Mouse (Mus musculus): ENCODE data around the gene Abcc4.

The Abcc4 gene

DNA sequence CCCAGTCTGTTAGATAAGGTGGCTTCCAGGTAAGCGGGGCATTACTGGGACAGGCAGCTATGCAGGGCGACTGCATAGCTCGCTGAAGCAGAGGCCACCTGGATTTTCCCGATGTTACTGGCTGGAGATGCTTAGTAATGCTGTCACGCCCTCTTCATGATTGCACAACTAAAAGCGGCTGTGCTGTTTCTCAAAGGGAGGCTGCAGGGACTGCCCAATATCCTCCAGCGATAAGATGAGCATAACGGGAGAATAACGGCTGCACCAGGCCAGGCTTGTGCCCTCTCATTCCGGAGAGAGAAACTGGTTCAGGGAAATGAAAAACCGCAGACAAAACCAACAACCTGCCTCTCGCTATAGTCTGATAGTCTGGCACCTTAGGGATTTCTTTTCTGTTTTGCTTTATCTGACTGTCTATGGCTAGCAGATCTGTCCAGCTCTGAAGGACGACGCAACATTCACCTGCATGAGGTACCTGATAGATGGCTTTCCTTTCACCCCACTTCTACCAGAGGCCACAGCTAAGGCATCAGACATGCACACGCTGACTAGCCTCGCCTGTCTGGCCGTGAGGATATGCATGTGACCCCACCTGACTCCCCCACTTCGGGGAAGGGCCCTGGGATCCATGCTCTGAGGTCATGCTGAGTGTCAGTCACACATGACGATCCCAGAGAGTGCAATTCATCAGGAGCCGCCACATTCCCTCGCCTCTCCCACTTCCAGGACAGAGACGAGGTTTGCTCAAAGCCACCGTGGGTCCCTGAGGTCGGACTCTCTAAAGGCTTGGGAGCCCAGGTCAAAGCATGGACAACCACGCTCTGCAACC lies 67.4 kb downstream of the Abcc4 start:
- no peak for DNase-seq (ENCODE audit: low spot score)

DNA sequence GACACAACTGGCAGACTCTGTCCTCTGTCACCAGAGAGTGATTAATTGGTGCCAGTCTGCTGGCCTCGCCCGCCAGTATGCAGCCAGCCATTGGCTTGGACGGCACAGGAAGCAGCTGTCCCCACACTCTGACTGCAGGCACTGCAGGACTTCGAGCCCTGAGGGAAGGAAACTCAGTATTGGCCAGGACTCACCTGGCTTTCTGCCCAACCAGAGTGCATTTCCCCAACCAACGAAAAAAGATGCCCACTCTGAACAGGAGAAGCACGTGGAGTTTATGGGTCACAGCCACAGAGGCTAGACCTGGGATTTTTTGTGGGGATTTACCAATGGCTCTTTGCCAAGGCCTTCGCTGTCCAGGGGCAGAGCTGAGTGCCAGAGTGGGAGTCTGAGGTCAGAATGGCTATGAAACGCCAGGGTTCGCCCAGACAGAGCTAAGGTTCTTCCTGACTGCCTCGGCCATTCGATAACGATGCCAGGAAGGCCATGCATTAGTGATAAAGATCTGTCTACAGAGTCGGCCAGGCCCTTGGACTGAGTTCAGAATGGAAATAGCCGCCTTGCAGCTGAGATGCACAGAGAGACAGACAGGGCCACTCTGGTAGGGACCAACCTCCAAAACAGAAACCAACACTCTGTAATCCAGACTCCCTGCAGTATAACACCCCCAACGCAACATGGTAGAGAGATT lies 70.4 kb downstream of the Abcc4 start:
- DNase-seq (ENCODE audit: low spot score) = no peak

DNA sequence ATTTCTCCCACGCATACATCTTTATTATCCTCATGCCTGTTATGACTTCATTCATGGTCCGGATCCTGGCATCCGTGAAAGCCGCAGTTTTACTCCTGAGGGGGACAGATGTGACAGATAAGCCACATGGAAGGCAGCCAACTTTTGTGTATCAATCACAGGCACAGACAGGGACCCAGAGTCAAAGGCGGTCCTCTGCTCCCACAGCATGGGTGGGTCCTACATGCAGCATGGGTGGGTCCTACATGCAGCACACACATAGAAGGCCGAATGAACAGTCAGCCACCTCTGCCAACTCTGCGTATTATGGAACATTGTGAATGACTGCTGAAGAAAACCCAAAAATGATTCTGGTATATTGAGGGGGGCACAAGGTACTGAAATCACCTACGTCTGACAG lies 76.4 kb downstream of the Abcc4 start:
- no peak for DNase-seq (ENCODE audit: low spot score)

DNA sequence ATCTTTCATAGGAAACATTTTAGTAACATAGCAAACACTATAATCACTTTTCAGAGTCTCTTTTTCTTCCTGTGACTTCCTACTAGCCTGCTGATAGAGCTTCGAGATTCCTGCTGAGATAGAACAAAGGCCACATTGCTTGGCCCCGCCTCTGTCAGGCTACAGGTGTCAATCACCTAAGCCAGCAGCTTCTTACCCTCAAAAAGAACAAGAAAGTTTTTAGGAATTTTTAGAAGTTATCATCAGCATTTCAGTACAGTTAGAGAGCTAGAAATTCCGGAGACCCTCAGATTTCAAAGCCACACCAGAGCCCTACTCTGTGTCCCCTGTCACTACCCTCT lies 84.6 kb downstream of the Abcc4 start:
- DNase-seq (ENCODE audit: low spot score) = no peak

DNA sequence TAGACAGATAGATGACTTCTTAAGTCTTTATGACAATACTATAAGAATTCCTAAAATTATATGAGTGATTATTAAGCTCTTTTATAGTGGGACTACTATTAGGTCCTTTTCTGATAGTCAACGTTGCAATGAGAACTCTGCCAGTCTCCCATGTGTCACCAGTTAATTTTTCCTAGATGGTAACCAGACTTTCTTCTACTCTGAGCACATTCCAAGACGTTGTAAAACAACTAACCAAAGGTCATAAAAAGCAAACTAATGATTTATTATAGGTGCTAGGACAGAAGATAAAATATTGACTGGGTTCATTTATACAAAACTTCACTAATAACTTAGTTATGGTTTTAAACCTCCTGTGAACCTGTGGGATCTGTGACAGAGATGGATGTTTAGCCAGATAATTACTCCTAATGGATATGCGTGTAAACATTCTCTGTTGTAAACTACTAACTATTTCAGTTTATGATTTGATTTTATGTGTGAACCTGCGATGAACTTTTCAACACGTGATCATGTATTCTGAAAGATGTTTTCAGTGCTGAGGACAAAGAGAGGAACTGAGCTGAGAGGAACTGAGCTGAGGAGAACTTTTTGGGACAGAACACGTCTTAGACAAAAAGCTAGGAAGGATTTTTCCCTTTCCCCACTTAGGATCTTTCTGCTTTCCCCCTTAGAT lies 85.1 kb downstream of the Abcc4 start:
- no peak for DNase-seq (ENCODE audit: low spot score)

DNA sequence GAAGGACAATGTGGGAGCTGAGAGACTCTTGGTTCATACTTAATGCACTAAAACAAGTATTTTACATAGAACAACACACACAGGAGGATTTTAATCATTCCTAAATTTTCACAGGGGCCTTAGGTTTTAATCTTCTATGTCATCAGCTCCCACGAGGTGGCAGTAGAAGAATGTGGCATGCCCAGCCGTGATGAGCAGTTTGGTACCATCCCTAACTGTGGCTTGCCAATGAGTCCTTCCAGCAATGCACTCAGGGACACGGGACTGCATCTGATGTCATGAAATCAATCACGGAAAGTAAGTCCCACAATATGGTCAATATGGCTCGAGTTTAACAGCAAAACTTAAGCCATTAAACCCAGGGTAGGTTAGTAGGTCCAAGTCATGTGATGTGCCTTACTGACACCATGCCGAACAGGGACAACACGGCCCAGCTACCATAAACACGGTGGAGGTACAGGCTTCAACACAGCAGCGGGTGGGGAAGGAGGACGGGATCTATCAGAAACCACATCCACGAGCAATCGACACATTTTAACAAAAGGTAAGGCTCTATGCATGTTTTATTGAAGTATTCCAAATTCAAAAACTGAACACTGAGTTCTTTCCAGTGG lies 89.2 kb downstream of the Abcc4 start:
- DNase-seq (ENCODE audit: low spot score) = peak; percentile 7

DNA sequence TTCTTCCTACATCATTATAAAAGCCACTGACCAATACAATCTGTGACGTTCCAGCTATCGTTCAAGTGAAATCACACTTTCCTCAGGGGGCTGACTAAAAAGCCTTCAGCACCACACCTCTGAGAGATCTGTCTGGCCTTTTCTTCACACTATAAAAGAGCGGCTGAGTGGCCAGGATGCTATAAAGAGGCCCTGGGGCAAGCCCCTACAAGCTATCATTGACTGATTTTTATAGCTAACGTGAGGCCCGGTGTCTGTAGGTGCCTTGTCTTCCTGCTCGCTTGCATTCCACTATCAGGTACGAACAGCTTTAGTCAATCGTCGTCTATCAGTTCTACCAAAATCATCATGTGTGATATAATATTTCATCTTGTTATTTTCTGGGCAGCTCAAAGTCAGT lies 92.3 kb downstream of the Abcc4 start:
- no peak for DNase-seq (ENCODE audit: low spot score)

DNA sequence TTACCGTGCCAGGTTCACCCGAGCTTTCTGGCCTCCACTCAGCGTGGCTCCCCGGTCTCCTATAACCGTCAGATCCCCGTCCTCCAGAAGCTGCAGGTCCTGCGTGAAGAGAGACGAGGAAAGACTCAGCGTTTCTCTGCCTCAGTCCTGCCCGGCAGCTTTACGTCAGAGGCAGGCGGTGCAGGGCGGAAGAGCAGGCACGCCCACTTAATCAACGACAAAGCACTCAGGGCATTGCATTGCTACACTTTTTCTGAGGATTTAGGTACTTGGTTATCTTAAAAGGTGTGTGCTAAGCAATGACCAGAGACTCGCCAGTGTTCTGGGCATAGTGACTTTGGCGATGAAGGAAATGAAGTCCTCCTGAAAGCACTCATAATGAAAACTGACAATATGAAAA lies 94.3 kb downstream of the Abcc4 start:
- DNase-seq (ENCODE audit: low spot score) = no peak

DNA sequence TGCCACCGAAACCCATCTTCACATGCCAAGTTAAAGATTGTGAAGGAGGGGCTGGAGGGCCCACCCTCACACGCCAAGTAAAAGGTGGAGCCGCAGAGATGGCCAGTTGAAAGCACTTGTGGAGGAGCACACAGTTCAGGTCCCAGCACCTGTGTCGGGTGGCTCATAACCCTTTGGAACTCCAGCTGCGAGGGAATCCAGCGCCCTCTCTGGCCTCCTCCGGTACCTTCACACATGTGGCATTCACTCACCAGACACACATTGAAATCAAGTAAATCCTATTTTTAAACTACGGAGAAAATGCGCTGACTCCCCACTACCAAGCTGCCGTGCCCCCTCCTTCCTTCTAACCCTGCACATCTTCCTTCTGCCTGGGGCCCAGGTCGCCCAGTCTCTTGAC lies 95.2 kb downstream of the Abcc4 start:
- no peak for DNase-seq (ENCODE audit: low spot score)

DNA sequence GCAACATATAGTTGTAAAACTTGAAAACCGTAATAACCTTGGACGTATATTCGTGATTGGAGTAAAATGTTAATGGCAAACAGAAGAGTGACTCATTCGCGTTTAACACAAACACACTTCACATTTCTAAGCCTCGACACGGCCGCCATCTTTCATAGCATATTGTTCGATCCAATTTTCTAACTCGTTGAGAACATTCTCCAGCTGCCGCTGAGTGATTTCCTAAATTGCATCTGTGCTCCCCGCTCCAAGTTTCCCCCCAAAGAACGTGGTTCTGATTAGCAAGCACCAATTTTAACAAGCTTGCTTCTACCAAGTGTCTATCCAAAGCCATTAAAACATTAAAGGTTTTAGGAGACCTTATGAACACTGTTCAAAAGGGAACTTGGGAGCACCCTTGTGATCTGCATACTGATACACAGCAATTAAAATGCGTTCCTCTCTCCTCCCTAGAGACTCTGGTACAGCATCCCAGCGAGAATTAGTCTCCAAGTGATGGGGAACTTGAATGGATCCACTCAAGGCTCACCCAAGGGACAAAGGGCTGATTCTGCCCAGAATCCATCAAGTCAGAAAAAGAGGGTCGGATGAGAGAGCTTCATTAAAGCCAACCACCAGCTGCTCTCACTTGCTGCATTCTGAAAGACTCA lies 97.1 kb downstream of the Abcc4 start:
- no peak for DNase-seq (ENCODE audit: low spot score)

DNA sequence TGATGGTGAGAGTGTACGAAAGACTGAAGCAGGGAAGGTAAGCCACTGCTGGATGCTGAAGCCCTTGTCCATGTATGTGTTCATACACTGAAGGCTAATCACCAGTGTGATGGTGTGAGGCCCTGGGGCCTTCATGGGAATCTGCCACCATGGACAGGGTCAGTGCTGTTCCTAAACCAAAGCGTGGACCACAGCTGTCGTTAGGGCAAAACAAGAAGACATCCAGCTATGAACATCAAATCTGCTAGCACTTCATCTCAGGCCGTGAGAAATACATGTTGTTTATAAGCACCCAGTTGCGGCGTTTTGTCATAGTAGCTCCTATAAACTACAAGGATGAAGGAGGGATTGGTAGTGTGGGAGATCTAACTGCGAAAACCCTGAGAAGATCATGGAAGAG lies 97.7 kb downstream of the Abcc4 start:
- no peak for DNase-seq (ENCODE audit: low spot score)

DNA sequence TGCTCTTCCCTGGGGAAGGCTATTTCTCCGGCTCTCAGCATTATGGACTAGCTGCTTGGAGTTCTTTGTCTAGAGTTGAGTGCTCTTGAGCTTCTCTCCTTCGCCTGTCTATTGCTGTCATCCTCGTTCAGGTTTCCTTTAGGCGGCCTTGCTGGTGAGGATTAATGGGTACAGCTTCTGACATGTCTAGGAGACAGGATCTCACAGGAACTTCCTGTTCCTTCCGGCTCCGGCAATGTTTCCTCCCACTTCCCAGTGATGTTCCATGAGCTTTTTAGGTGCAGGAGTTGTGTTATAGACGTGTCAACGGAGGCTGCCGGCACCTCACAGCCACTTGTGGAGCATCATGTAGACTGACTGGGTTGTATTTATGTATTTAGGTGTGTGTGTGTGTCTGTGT lies 99.5 kb downstream of the Abcc4 start:
- DNase-seq (ENCODE audit: low spot score) = no peak

DNA sequence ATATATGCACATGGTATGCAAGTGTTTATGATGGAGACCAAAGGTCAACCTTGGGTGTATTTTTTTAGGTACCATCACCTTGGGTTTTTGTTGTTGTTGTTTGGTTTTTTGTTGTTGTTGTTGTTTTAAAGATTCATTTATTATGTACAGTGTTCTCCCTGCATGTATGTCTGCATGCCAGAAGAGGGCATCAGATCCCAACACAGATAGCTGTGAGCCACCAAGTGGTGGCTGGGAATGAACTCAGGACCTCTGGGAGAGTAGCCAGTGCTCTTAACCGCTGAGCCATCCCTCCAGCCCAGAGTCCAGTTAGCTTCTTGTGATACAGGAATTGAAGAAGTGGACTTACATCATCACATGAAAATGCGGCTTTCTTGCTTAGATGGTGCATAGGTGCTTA lies 101.1 kb downstream of the Abcc4 start:
- no peak for DNase-seq (ENCODE audit: low spot score)

DNA sequence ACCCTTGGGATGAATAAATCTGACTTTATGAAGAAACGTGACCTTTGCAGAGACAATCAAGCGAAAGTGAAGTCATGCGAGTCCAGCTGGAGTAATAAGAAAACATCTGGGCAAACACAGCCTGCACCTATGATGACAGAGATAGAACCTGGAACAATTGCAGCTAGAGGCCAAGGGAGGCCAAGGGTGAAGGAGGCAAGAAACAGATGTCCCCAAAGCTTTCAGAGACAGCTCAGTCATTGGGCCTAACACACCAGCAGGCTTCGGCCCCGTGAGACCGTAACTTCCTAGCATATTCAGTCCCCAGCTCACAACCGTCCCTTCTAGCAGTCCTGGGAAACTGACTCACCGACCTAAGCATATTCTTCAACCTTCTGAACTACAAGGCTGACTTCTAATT lies 104.0 kb downstream of the Abcc4 start:
- no peak for DNase-seq (ENCODE audit: low spot score)

DNA sequence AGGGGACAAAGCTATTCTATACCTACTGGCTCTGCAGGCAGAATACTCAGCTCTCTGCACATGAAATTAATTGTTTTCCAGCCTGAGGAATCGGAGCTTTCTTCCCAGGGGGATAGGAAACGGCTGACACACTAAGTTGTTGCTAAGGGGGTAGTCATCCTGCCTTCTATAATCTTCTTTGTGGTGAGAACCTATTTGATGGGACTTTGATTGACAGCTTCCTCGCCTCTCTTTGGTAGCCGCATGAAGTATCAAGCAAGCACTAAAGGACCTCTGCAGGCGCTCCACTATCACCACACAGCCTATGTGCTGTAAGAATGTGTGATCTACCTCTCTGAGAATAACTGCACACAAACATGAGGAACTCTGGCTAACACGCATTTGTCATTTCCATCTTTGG lies 105.3 kb downstream of the Abcc4 start:
- DNase-seq (ENCODE audit: low spot score) = no peak

DNA sequence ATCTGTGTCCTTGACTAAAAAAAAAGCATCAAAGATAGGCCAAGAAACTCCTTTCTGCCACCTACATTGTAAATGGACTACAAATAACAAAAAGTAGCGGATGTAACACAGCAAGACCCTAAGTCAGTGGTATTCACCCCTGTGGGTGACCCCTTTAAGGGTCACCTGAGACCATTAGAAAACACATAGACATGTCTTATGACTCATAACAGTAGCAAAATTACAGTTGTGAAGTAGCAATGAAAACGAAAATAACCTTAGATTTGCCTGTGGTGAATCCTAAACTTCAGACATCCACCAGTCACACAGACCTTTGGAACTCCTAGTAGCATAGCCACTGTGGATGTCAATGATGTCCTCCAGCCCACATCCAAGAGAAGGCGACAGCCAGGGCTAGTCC lies 107.3 kb downstream of the Abcc4 start:
- DNase-seq (ENCODE audit: low spot score) = no peak

DNA sequence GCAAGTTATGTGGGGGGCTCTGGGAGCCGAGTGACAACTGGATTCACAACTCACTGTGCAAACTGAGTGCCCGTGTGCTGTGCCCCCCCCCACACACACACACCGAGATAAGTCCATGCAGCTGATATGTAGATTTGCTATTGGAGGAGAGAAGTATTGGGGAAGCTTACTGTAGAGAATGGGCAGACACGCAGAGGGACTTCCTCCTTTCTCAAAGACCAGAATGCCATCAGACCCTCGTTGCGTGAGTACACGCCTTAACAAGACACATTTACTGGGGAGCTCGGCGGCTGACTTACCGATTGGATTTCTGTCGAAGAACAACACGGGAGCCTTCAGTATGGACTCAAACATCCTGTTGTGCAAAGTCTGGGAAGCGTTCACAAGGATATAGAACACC lies 111.6 kb downstream of the Abcc4 start:
- no peak for DNase-seq (ENCODE audit: low spot score)

DNA sequence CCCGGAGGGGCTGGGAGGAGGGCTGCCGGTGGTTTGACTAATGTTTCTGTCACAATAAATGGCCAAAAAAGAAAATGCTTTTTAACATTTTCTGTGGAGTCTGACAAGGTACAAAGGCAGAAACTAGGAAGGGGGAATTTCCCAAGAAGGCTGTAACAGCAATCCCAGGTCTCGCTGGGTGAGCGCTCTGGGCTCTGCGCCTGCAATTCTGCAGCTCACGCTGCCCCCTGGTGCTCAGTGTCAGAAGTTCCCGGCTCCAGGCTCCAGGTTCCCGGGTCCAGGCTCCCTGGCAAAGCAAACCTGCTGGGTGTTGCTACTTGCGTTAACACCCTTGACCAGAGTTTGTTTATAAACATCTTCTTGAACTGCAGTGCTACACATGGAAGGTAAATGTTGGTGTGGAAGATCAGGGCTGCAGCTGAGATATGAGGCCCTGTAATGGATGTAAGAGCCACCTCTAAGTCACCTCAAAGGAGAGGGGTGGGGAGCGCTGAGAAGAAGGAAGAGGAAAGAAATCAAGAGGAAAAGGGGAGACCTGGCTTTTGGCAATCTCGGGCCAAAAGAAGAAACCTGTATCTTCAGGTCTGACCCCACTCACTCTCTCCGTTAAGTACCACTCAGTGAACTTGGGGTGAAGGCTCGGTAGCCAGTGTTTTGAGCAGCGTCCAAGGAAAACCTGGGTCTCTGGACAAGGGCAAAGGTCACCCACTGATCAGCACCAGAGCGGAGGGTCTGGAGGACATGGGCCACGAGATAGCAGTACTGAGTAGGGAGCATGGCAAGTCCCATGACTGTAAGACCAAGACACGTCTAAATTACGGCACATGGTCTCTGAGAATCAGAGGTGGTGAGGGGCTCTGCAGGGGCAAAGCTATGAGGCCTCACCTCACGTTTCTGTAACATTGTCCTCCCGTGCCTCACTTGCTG lies 114.3 kb downstream of the Abcc4 start:
- DNase-seq (ENCODE audit: low spot score) = no peak

DNA sequence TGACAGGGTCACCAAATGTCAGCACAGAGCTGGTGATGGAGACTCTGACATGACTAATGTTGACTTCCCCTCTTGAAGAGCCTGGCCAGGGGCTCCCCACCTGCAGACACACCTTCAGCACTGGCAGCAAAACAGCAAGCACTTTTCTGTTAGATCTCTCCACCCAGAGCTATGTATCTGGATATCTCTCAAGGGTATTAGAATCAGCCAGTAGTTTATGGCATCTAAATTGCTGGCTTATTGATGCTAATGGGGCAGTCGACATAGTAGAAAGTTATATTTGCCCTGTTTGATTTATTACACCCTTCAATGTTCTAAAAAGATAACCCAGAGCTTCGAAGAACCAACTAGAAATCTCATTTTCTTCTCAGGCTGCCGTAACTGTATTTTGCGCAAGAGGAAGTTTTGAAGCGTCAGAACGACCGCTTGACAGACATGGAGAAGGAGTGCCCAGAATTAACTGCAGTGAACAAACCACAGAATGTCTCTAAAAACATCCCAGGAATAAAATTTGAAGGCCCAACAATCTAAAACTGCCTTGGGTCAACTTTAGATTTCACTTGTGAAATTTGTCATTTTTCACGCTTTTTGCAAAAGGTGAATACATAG lies 123.6 kb downstream of the Abcc4 start:
- DNase-seq (ENCODE audit: low spot score) = no peak

DNA sequence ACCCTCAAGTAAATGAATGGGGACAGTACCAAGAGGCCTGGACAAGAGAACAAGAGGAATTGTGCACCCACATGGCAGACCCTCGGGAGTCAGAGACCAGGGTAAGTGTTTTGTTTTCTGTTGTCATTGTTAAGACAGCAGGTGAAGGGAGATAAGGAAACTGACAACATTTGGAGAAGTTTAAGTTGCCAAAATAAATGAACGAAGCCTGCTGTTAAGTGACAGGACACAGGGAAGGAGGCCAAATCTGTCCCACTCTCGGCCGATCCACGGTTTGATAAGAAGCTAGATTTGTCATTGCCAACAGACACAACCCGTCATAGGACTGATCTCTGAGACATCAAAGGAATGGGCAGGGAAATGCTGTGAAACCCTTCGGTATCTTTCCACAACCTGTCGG lies 124.3 kb downstream of the Abcc4 start:
- DNase-seq (ENCODE audit: low spot score) = no peak
